Mouse (Mus musculus) ES-Bruce4 (cell line): Measurements from ENCODE around the gene Grm1.

Experiments used
- CTCF ChIP-seq: IDR thresholded peaks from one replicate; pipeline ENCODE4 v1.8.1; 2011; ENCODE audit warnings: low read depth, low read length
- POLR2A ChIP-seq: IDR thresholded peaks from one replicate; pipeline ENCODE4 v1.8.1; 2011; ENCODE audit warnings: low read length; ENCODE audit not compliant: insufficient read depth

DNA sequence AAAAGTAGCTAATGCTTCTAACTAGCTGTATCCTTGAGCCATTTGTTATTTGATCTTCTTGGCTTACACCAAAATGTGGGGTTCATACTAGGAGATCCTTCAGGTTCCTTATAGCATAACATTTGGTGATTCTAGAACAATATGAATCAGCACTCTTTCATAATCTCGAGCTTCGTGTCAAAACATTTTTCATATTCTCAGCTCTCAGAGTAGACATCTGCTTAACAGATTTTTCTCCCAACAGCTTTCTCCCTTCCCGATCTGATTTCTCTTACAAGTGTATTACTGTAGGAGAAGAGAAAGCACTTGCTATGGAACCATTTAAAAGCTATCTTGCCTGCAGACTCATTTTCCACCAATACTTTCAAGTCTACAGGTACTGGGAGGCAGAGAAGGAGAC, 133.0 kb downstream of the Grm1 start:
- TF ChIP-seq CTCF (no peak), POLR2A (no peak)
